Mouse (Mus musculus) MEL (cell line): ENCODE data around the gene Prdm12. TPM values are rescaled to one million over a fixed set of nuclear protein-coding genes. Genes with fewer than 3 reads are reported as not detected.
A peak's percentile ranks its signal among the peaks of the same experiment; 100 is the strongest.

Source experiments
- DNase-seq: peaks from one replicate; pipeline ENCODE4 v3.0.0; 2011; ENCODE audit warnings: low read depth, low spot score
- H3K27ac ChIP-seq: 2 replicates; pipeline ENCODE4 v1.5.1; 2012; ENCODE audit warnings: low read depth, mild to moderate bottlenecking, control low read depth, low read length, moderate library complexity; ENCODE audit not compliant: control insufficient read depth
- H3K27me3 ChIP-seq, 2 experiments: fragments of 150-350 bp in 1 of 2; sonication (generic) in 1 of 2; 2 replicates each; pipeline ENCODE4 v1.6.1; 2012; ENCODE audit warnings: low read length in 2 of 2, mild to moderate bottlenecking in 2 of 2, improper control_type of control experiment in 1 of 2, moderate library complexity in 1 of 2; ENCODE audit not compliant: insufficient read depth in 2 of 2, control insufficient read depth in 1 of 2
- H3K36me3 ChIP-seq, 2 experiments: 2 replicates each; pipeline ENCODE4 v1.6.1; 2012 to 2014; ENCODE audit warnings: low read length in 2 of 2, improper control_type of control experiment in 1 of 2, inconsistent platforms in 1 of 2, mild to moderate bottlenecking in 1 of 2; ENCODE audit not compliant: insufficient read depth in 2 of 2, control insufficient read depth in 1 of 2
- H3K4me1 ChIP-seq, 2 experiments: fragments of 150-350 bp in 1 of 2; sonication (generic) in 1 of 2; 2 replicates each; pipeline ENCODE4 v1.6.1; 2012; ENCODE audit warnings: low read length in 2 of 2, improper control_type of control experiment in 1 of 2, mild to moderate bottlenecking in 1 of 2; ENCODE audit not compliant: insufficient read depth in 2 of 2, control insufficient read depth in 1 of 2
- H3K4me3 ChIP-seq, 2 experiments: fragments of 150-350 bp in 1 of 2; sonication (generic) in 1 of 2; 2 replicates each; pipeline ENCODE4 v1.5.1; 2012; ENCODE audit warnings: low read depth in 2 of 2, low read length in 2 of 2, mild to moderate bottlenecking in 2 of 2, moderate library complexity in 2 of 2, control low read depth in 1 of 2, improper control_type of control experiment in 1 of 2; ENCODE audit not compliant: control insufficient read depth in 1 of 2, insufficient read depth in 1 of 2
- H3K79me2 ChIP-seq: 2 replicates; pipeline ENCODE4 v1.6.1; 2012; ENCODE audit warnings: mild to moderate bottlenecking, low read length, moderate library complexity; ENCODE audit not compliant: control insufficient read depth, poor library complexity, insufficient read depth
- H3K9ac ChIP-seq: 2 replicates; pipeline ENCODE4 v1.6.1; 2012; ENCODE audit warnings: low read depth, mild to moderate bottlenecking, control low read depth, low read length, moderate library complexity; ENCODE audit not compliant: control insufficient read depth, poor library complexity, severe bottlenecking
- H3K9me3 ChIP-seq: fragments of 150-350 bp; sonication (generic); replicated peaks from 2 replicates; pipeline ENCODE4 v1.6.1; 2012; ENCODE audit warnings: mild to moderate bottlenecking, low read length, improper control_type of control experiment, moderate library complexity; ENCODE audit not compliant: insufficient read depth
- CHD1 ChIP-seq: IDR thresholded peaks from 2 replicates; pipeline ENCODE4 v1.6.1; 2012; ENCODE audit warnings: low read depth, mild to moderate bottlenecking, inconsistent platforms, low read length, improper control_type of control experiment
- CTCF ChIP-seq, 3 experiments: IDR thresholded peaks in 2 of 3; conservative IDR thresholded peaks in 1 of 3; 2 replicates each; pipeline ENCODE4 v1.5.1; 2011 to 2012; ENCODE audit warnings: low read length in 3 of 3, low read depth in 2 of 3, mild to moderate bottlenecking in 2 of 3, improper control_type of control experiment in 1 of 3, inconsistent platforms in 1 of 3, mixed read lengths in 1 of 3, moderate library complexity in 1 of 3; ENCODE audit not compliant: control insufficient read depth in 1 of 3, insufficient read depth in 1 of 3, poor library complexity in 1 of 3, severe bottlenecking in 1 of 3
- E2F4 ChIP-seq: IDR thresholded peaks from 2 replicates; pipeline ENCODE4 v1.6.1; 2011; ENCODE audit warnings: low read depth, low read length, improper control_type of control experiment, borderline replicate concordance
- ELF1 ChIP-seq: IDR thresholded peaks from 2 replicates; pipeline ENCODE4 v1.6.1; 2014; ENCODE audit warnings: low read depth, mild to moderate bottlenecking, inconsistent platforms, low read length, improper control_type of control experiment, moderate library complexity
- EP300 ChIP-seq, 2 experiments: IDR thresholded peaks; 2 replicates each; pipeline ENCODE4 v1.6.1; 2011; ENCODE audit warnings: improper control_type of control experiment in 2 of 2, low read length in 2 of 2, low read depth in 1 of 2, mild to moderate bottlenecking in 1 of 2
- ETS1 ChIP-seq: IDR thresholded peaks from 2 replicates; pipeline ENCODE4 v1.6.1; 2012; ENCODE audit warnings: low read depth, mild to moderate bottlenecking, inconsistent platforms, low read length, improper control_type of control experiment, moderate library complexity
- GATA1 ChIP-seq: IDR thresholded peaks from 2 replicates; pipeline ENCODE4 v1.6.1; 2011; ENCODE audit warnings: low read depth, low read length, improper control_type of control experiment
- HCFC1 ChIP-seq: IDR thresholded peaks from 2 replicates; pipeline ENCODE4 v1.6.1; 2012; ENCODE audit warnings: low read depth, mild to moderate bottlenecking, inconsistent platforms, low read length, improper control_type of control experiment, moderate library complexity
- JUND ChIP-seq: IDR thresholded peaks from 2 replicates; pipeline ENCODE4 v1.6.1; 2011; ENCODE audit warnings: low read depth, mild to moderate bottlenecking, improper control_type of control experiment, low read length
- MAFK ChIP-seq: IDR thresholded peaks from 2 replicates; pipeline ENCODE4 v1.6.1; 2011; ENCODE audit warnings: low read depth, mild to moderate bottlenecking, low read length, improper control_type of control experiment, borderline replicate concordance
- MEF2A ChIP-seq: IDR thresholded peaks from 2 replicates; pipeline ENCODE4 v1.6.1; 2014; ENCODE audit warnings: low read depth, mild to moderate bottlenecking, inconsistent platforms, low read length, improper control_type of control experiment; ENCODE audit not compliant: poor library complexity, insufficient replicate concordance, severe bottlenecking; ENCODE audit errors: extremely low read depth
- MXI1 ChIP-seq: IDR thresholded peaks from 2 replicates; pipeline ENCODE4 v1.6.1; 2011; ENCODE audit warnings: mild to moderate bottlenecking, low read depth, low read length, improper control_type of control experiment
- NRF1 ChIP-seq: IDR thresholded peaks from 2 replicates; pipeline ENCODE4 v1.6.1; 2014; ENCODE audit warnings: low read depth, mild to moderate bottlenecking, inconsistent platforms, low read length, improper control_type of control experiment, moderate library complexity; ENCODE audit not compliant: poor library complexity, insufficient read depth, severe bottlenecking
- POLR2A ChIP-seq, 2 experiments: IDR thresholded peaks; 2 replicates each; pipeline ENCODE4 v1.6.1; 2011 to 2012; ENCODE audit warnings: low read length in 2 of 2, mild to moderate bottlenecking in 2 of 2, control low read depth in 1 of 2, improper control_type of control experiment in 1 of 2, low read depth in 1 of 2, moderate library complexity in 1 of 2; ENCODE audit not compliant: control insufficient read depth in 1 of 2, insufficient read depth in 1 of 2, poor library complexity in 1 of 2
- POLR2AphosphoS5 ChIP-seq: IDR thresholded peaks from 2 replicates; pipeline ENCODE4 v1.6.1; 2012; ENCODE audit warnings: low read depth, borderline replicate concordance, mild to moderate bottlenecking, inconsistent platforms, low read length, moderate library complexity, mixed read lengths
- RAD21 ChIP-seq: IDR thresholded peaks from 2 replicates; pipeline ENCODE4 v1.6.1; 2011; ENCODE audit warnings: mild to moderate bottlenecking, low read depth, low read length, improper control_type of control experiment
- TAL1 ChIP-seq: IDR thresholded peaks from 2 replicates; pipeline ENCODE4 v1.6.1; 2012; ENCODE audit warnings: mild to moderate bottlenecking, inconsistent platforms, low read length, moderate library complexity, mixed read lengths
- TBP ChIP-seq: IDR thresholded peaks from 2 replicates; pipeline ENCODE4 v1.8.0; 2011; ENCODE audit warnings: low read depth, low read length, improper control_type of control experiment
- TCF12 ChIP-seq: IDR thresholded peaks from 2 replicates; pipeline ENCODE4 v1.6.1; 2014; ENCODE audit warnings: low read depth, mild to moderate bottlenecking, inconsistent platforms, low read length, improper control_type of control experiment, moderate library complexity
- UBTF ChIP-seq: IDR thresholded peaks from 2 replicates; pipeline ENCODE4 v1.6.1; 2012; ENCODE audit warnings: low read depth, mild to moderate bottlenecking, inconsistent platforms, low read length, improper control_type of control experiment, moderate library complexity, borderline replicate concordance; ENCODE audit not compliant: insufficient read depth
- USF2 ChIP-seq, 2 experiments: IDR thresholded peaks; 2 replicates each; pipeline ENCODE4 v1.6.1; 2011 to 2012; ENCODE audit warnings: improper control_type of control experiment in 2 of 2, low read length in 2 of 2, borderline replicate concordance in 1 of 2, inconsistent platforms in 1 of 2, low read depth in 1 of 2, mild to moderate bottlenecking in 1 of 2; ENCODE audit not compliant: insufficient read depth in 1 of 2
- ZC3H11A ChIP-seq: IDR thresholded peaks from 2 replicates; pipeline ENCODE4 v1.6.1; 2012; ENCODE audit warnings: low read depth, mild to moderate bottlenecking, inconsistent platforms, low read length, improper control_type of control experiment
- ZKSCAN1 ChIP-seq: IDR thresholded peaks from 2 replicates; pipeline ENCODE4 v1.6.1; 2012; ENCODE audit warnings: low read depth, mild to moderate bottlenecking, inconsistent platforms, low read length, improper control_type of control experiment, moderate library complexity
- ZNF384 ChIP-seq: IDR thresholded peaks from 2 replicates; pipeline ENCODE4 v1.6.1; 2012; ENCODE audit warnings: low read depth, mild to moderate bottlenecking, inconsistent platforms, low read length, improper control_type of control experiment
- polyA plus RNA-seq, 2 experiments: library from polyadenylated mRNA; stranded (reverse) in 1 of 2; unstranded in 1 of 2; fragments of >175 nt in 1 of 2; fragments of >200 nt in 1 of 2; gene quantifications; 2 replicates each; pipeline versions ENCODE4 v1.2.1 to v1.2.4; 2012; ENCODE audit warnings: low replicate concordance in 2 of 2, low read depth in 1 of 2; ENCODE audit not compliant: insufficient read length in 2 of 2, insufficient read depth in 1 of 2, missing spikeins in 1 of 2
- total RNA-seq: library from RNA; depleted of rRNA; stranded (reverse); fragments of 300-350 nt; gene quantifications from 2 replicates; pipeline ENCODE4 v1.2.3, GENCODE M21; 2012

Gene Prdm12
- total and polyA plus RNA-seq, 3 experiments = not detected

GRCm38 (mm10) chr2:31607555-31607954 is 32.3 kb upstream of the Prdm12 start:
- no peak overlapping the region for H3K4me3 ChIP-seq
- no peak overlapping the region for H3K9ac ChIP-seq
- H3K4me1 ChIP-seq = peaks cover 0 to 5% of the 10 kb centered on the region in 2 experiments; a peak in 2 of 4 replicates
- peak; percentile 79 for DNase-seq
- no peaks in the 10 kb centered on the region for H3K79me2 ChIP-seq
- no peaks in the 10 kb centered on the region for H3K9me3 ChIP-seq
- peaks cover 6 to 8% of the 10 kb centered on the region in 2 experiments for H3K36me3 ChIP-seq
- TF ChIP-seq POLR2A (IDR thresholded peaks at IDR 0.05; ENCODE audit: control insufficient read depth in 1 of 2, insufficient read depth in 1 of 2, low read depth in 1 of 2, low read length in 2 of 2, poor library complexity in 1 of 2) = peak in 1 of 2 experiments; percentile 20; a peak in 1 of 4 replicates
- 0 out of 2 replicates have a peak, but pooled peaks have one; percentile 8 for TF ChIP-seq ETS1
- TF ChIP-seq TAL1 = peak; percentile 72
- TF ChIP-seq CTCF (IDR thresholded peaks at IDR 0.05 in 2 of 3, conservative IDR thresholded peaks at IDR 0.05 in 1 of 3; ENCODE audit: control insufficient read depth in 1 of 3, insufficient read depth in 1 of 3, low read depth in 2 of 3, low read length in 3 of 3, poor library complexity in 1 of 3, severe bottlenecking in 1 of 3) = no peak
- no peak for TF ChIP-seq MXI1
- no peak for TF ChIP-seq USF2 (IDR thresholded peaks at IDR 0.05; ENCODE audit: borderline replicate concordance in 1 of 2, insufficient read depth in 1 of 2, low read depth in 1 of 2, low read length in 2 of 2)
- TF ChIP-seq ZKSCAN1 = no peak
- no peak for TF ChIP-seq ELF1
- no peak for TF ChIP-seq UBTF
- TF ChIP-seq RAD21 = no peak
- TF ChIP-seq ZC3H11A = no peak
- 0 out of 2 replicates have a peak, but pooled peaks have one; percentile 31 for TF ChIP-seq TBP
- TF ChIP-seq E2F4 = no peak
- no peak for TF ChIP-seq ZNF384
- TF ChIP-seq TCF12 = peak; percentile 86
- TF ChIP-seq MAFK = no peak
- TF ChIP-seq EP300 (IDR thresholded peaks at IDR 0.05; ENCODE audit: low read depth in 1 of 2, low read length in 2 of 2) = peak; percentile 69 to 76
- TF ChIP-seq JUND = no peak
- no peak for TF ChIP-seq HCFC1
- no peak for TF ChIP-seq POLR2AphosphoS5
- peak; percentile 87 for TF ChIP-seq GATA1
- no peak for TF ChIP-seq CHD1
- TF ChIP-seq MEF2A = no peak
- TF ChIP-seq NRF1 = no peak
- H3K27me3 ChIP-seq = no peaks in the 10 kb centered on the region
- peak overlapping the region; percentile 20; the same call in 1 of the 2 replicates for H3K27ac ChIP-seq
